Mouse (Mus musculus) intestine, embryonic 14.5 days (tissue): Measurements from ENCODE around the gene Hspb1. TPM values are rescaled to one million over a fixed set of nuclear protein-coding genes. Genes with fewer than 3 reads are reported as not detected.
A peak's percentile ranks its signal among the peaks of the same experiment; 100 is the strongest.

Experiments used
- ATAC-seq: fragments of 200-750 bp; cut with Nextera tagmentation; replicated peaks from 2 replicates; pipeline ENCODE4 v1.8.0; 2017; ENCODE audit warnings: low read depth, moderate number of reproducible peaks, moderate TSS enrichment, moderate library complexity; ENCODE audit not compliant: low FRiP score, low TSS enrichment
- DNase-seq: peaks from one replicate; pipeline ENCODE4 v3.0.0-alpha.2; 2018; ENCODE audit warnings: low spot score
- H3K27ac ChIP-seq: fragments of 300-500 bp; sonication (generic); 2 replicates; pipeline ENCODE4 v1.5.1; 2014; ENCODE audit warnings: low read depth, mild to moderate bottlenecking, control low read depth
- H3K27me3 ChIP-seq: fragments of 300-500 bp; sonication (generic); replicated peaks from 2 replicates; pipeline ENCODE4 v1.6.1; 2014; ENCODE audit warnings: low read length, control low read depth; ENCODE audit not compliant: control insufficient read depth, insufficient read depth
- H3K36me3 ChIP-seq: fragments of 300-500 bp; sonication (generic); 2 replicates; pipeline ENCODE4 v1.6.1; 2014; ENCODE audit warnings: low read length, control low read depth; ENCODE audit not compliant: control insufficient read depth, insufficient read depth
- H3K4me1 ChIP-seq: fragments of 300-500 bp; sonication (generic); replicated peaks from 2 replicates; pipeline ENCODE4 v1.6.1; 2014; ENCODE audit warnings: low read length, control low read depth, mixed read lengths; ENCODE audit not compliant: control insufficient read depth, insufficient read depth
- H3K4me2 ChIP-seq: fragments of 300-500 bp; sonication (generic); 2 replicates; pipeline ENCODE4 v1.6.1; 2014; ENCODE audit warnings: low read length
- H3K4me3 ChIP-seq: fragments of 300-500 bp; sonication (generic); 2 replicates; pipeline ENCODE4 v1.5.1; 2014; ENCODE audit warnings: low read depth, low read length, control low read depth, mixed read lengths
- H3K9ac ChIP-seq: fragments of 300-500 bp; sonication (generic); 2 replicates; pipeline ENCODE4 v1.6.1; 2014; ENCODE audit warnings: mild to moderate bottlenecking, low read length
- H3K9me3 ChIP-seq: fragments of 300-500 bp; sonication (generic); 2 replicates; pipeline ENCODE4 v1.6.1; 2016; ENCODE audit warnings: low read length, control low read depth; ENCODE audit not compliant: control insufficient read depth
- WGBS: fragments of 180-500 bp; shearing (Covaris S2); extraction: QIAGEN DNeasy Blood & Tissue Kit; methylation state at CpG from one replicate; pipeline ENCODE4 v1.1.7; 2014; 5-methylcytosine and 5-hydroxymethylcytosine counted together
- polyA plus RNA-seq: library from polyadenylated mRNA; unstranded; fragments of >200 nt; fragmentation: Nextera tagmentation; extraction: Ambion mirVana; gene quantifications from 2 replicates; pipeline ENCODE4 v1.2.1, GENCODE M21; 2014

Hspb1 gene
- polyA plus RNA-seq, 1 experiment from 2014 or later, result 79.9 TPM

GRCm38 (mm10) chr5:135892589-135893351 is 5.1 kb downstream of the Hspb1 start:
- Histone ChIP-seq H3K27ac (no peak overlapping the region), H3K4me1 (peaks cover 5% of the 10 kb centered on the region; the same call in 1 of the 2 replicates), H3K9me3 (no peaks in the 10 kb centered on the region), H3K4me2 (no peak overlapping the region), H3K4me3 (no peak overlapping the region), H3K27me3 (peaks cover 6% of the 10 kb centered on the region; the same call in 1 of the 2 replicates), H3K9ac (no peak overlapping the region), H3K36me3 (no peaks in the 10 kb centered on the region)
- ATAC-seq, result no peak
- no peak for DNase-seq
- WGBS, result 39% methylated on average over 9 of the region's 9 CpGs

- Histone ChIP-seq H3K36me3 (no peaks in the 10 kb centered on the region), H3K9ac (no peak overlapping the region), H3K4me3 (no peak overlapping the region), H3K4me1 (0 out of 2 replicates have a peak, but pooled peaks cover 5% of the 10 kb centered on the region), H3K9me3 (no peaks in the 10 kb centered on the region), H3K27ac (no peak overlapping the region), H3K27me3 (no peaks in the 10 kb centered on the region), H3K4me2 (no peak overlapping the region)
- DNase-seq (no peak), ATAC-seq (no peak)
- WGBS, result 88% methylated on average over 6 of the region's 6 CpGs
These were observed 7.2 kb downstream of the Hspb1 start for GRCm38 (mm10) chr5:135894958-135895357.

- no peak for ATAC-seq
These were observed 10.3 kb downstream of the Hspb1 start for GRCm38 (mm10) chr5:135898028-135898427.

GRCm38 (mm10) chr5:135898995-135899394 is 11.3 kb downstream of the Hspb1 start:
- WGBS, result 66% methylated on average over 4 of the region's 4 CpGs

More at GRCm38 (mm10) chr5:135898028-135898427, 10.3 kb downstream of the Hspb1 start:
- 22% methylated on average over 3 of the region's 3 CpGs for WGBS
- no peak overlapping the region for H3K4me3 ChIP-seq
- no peaks in the 10 kb centered on the region for H3K4me1 ChIP-seq
- no peak for DNase-seq
- H3K36me3 ChIP-seq, result no peaks in the 10 kb centered on the region
- H3K27me3 ChIP-seq, result no peaks in the 10 kb centered on the region
- no peak overlapping the region for H3K4me2 ChIP-seq
- no peaks in the 10 kb centered on the region for H3K9me3 ChIP-seq
- H3K27ac ChIP-seq, result no peak overlapping the region
- H3K9ac ChIP-seq, result no peak overlapping the region

GRCm38 (mm10) chr5:135899833-135900232 is 12.1 kb downstream of the Hspb1 start:
- Histone ChIP-seq H3K36me3 (peaks cover 4% of the 10 kb centered on the region; the same call in 1 of the 2 replicates), H3K9ac (no peak overlapping the region), H3K4me2 (no peak overlapping the region), H3K4me1 (no peaks in the 10 kb centered on the region), H3K27ac (no peak overlapping the region), H3K4me3 (no peak overlapping the region), H3K27me3 (no peaks in the 10 kb centered on the region), H3K9me3 (no peaks in the 10 kb centered on the region)
- 56% methylated on average over 4 of the region's 4 CpGs for WGBS
- no peak for DNase-seq
- no peak for ATAC-seq

More at GRCm38 (mm10) chr5:135898995-135899394, 11.3 kb downstream of the Hspb1 start:
- H3K9ac ChIP-seq, result no peak overlapping the region
- no peak overlapping the region for H3K27ac ChIP-seq
- H3K27me3 ChIP-seq, result no peaks in the 10 kb centered on the region
- DNase-seq (no peak), ATAC-seq (no peak)
- no peak overlapping the region for H3K4me2 ChIP-seq
- H3K4me1 ChIP-seq, result no peaks in the 10 kb centered on the region
- no peaks in the 10 kb centered on the region for H3K9me3 ChIP-seq
- no peak overlapping the region for H3K4me3 ChIP-seq
- no peaks in the 10 kb centered on the region for H3K36me3 ChIP-seq

GRCm38 (mm10) chr5:135900701-135901100 is 13.0 kb downstream of the Hspb1 start:
- DNase-seq (no peak), ATAC-seq (no peak)
- Histone ChIP-seq H3K9ac (no peak overlapping the region), H3K4me3 (no peak overlapping the region), H3K27me3 (no peaks in the 10 kb centered on the region), H3K4me2 (no peak overlapping the region), H3K9me3 (no peaks in the 10 kb centered on the region), H3K27ac (no peak overlapping the region), H3K4me1 (no peaks in the 10 kb centered on the region), H3K36me3 (peaks cover 4% of the 10 kb centered on the region; the same call in 1 of the 2 replicates)
- WGBS, result 67% methylated on average over 3 of the region's 3 CpGs

GRCm38 (mm10) chr5:135901354-135902095 is 13.8 kb downstream of the Hspb1 start:
- 62% methylated on average over 6 of the region's 6 CpGs for WGBS
- Histone ChIP-seq H3K9ac (no peak overlapping the region), H3K27ac (no peak overlapping the region), H3K36me3 (peaks cover 5% of the 10 kb centered on the region; the same call in 1 of the 2 replicates), H3K27me3 (no peaks in the 10 kb centered on the region), H3K4me2 (no peak overlapping the region), H3K9me3 (no peaks in the 10 kb centered on the region), H3K4me1 (no peaks in the 10 kb centered on the region), H3K4me3 (no peak overlapping the region)
- DNase-seq (no peak), ATAC-seq (no peak)

- DNase-seq, result no peak
- ATAC-seq, result no peak
- H3K4me2 ChIP-seq, result peak overlapping the region; percentile 78
- H3K27me3 ChIP-seq, result no peaks in the 10 kb centered on the region
- H3K36me3 ChIP-seq, result peaks cover 18% of the 10 kb centered on the region
- H3K4me3 ChIP-seq, result peak overlapping the region; percentile 43
- no peaks in the 10 kb centered on the region for H3K4me1 ChIP-seq
- 27% methylated on average over 7 of the region's 7 CpGs for WGBS
- H3K9me3 ChIP-seq, result no peaks in the 10 kb centered on the region
- no peak overlapping the region for H3K27ac ChIP-seq
- peak overlapping the region; percentile 46 for H3K9ac ChIP-seq
These were observed 15.3 kb downstream of the Hspb1 start for GRCm38 (mm10) chr5:135903058-135903457.
